Mouse (Mus musculus): ENCODE measurements at regions not wholly inside any gene's neighbourhood (a gene's known extent, or its start where the extent isn't known, plus 50 kb on each side); places are given as distances from the start of the nearest gene placed in this dataset.

DNA sequence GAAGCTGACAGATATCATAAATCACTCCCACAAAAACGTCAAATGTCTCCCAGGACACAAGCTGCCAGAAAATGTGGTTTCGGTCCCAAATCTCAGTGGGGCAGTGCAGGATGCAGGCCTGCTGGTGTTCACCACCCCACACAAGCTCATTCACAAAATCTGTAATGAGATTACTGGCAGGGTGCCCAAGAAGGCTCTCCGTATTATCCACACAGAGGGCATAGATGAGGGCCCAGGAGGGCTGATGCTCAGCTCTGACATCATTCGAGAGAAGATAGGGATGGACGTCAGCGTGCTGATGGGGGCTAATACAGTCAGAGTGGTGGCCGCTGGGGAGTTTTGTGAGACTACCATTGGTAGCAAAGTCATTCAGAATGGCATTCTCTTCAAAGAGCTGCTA, 375.9 kb upstream of the 4933412E24Rik start:
- Histone ChIP-seq H3K4me1 (ENCODE audit: control insufficient read depth, insufficient read depth, low read length) (no peaks in the 10 kb centered on the region), H3K9ac (ENCODE audit: low read depth, poor library complexity, severe bottlenecking) (no peak overlapping the region), H3K4me3 (ENCODE audit: low read depth, low read length) (no peak overlapping the region), H3K27me3 (ENCODE audit: control insufficient read depth, insufficient read depth, low read length, poor library complexity, severe bottlenecking) (no peaks in the 10 kb centered on the region), H3K36me3 (ENCODE audit: control insufficient read depth, insufficient read depth, low read length, poor library complexity, severe bottlenecking) (no peaks in the 10 kb centered on the region), H3K9me3 (replicated peaks; ENCODE audit: control insufficient read depth, insufficient read depth, low read length, poor library complexity, severe bottlenecking) (0 out of 2 replicates have a peak, but pooled peaks cover 2% of the 10 kb centered on the region), H3K27ac (ENCODE audit: insufficient read depth, low read length) (no peak overlapping the region)
- TF ChIP-seq EP300 (IDR thresholded peaks at IDR 0.05; ENCODE audit: insufficient read depth, low read depth, low read length) (no peak), POLR2A (IDR thresholded peaks at IDR 0.05; ENCODE audit: insufficient read depth, low read length) (no peak), CTCF (IDR thresholded peaks at IDR 0.05; ENCODE audit: low read depth, low read length) (no peak)

DNA sequence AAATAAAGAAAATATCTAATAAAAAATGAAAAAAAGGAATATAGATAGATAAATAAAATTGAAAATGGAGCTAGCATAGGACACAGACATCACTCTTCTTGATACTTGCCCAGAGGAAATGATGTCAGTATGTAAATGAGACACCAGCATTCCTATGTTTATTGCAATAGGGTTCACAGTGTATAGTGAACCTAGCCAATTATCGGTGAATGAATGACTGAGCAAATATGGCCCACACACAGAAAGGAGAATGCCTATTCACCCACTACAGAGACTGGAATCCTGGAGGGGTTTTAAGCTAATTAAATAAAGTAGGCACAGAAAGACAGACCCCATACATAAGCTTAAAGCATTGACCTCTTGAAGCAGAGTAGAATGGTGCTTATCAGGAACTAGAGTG, 373.9 kb upstream of the 4933412E24Rik start:
- Histone ChIP-seq H3K4me1 (ENCODE audit: control insufficient read depth, insufficient read depth, low read length) (no peaks in the 10 kb centered on the region), H3K27ac (ENCODE audit: insufficient read depth, low read length) (no peak overlapping the region), H3K4me3 (ENCODE audit: low read depth, low read length) (no peak overlapping the region), H3K9ac (ENCODE audit: low read depth, poor library complexity, severe bottlenecking) (no peak overlapping the region), H3K27me3 (ENCODE audit: control insufficient read depth, insufficient read depth, low read length, poor library complexity, severe bottlenecking) (no peaks in the 10 kb centered on the region), H3K36me3 (ENCODE audit: control insufficient read depth, insufficient read depth, low read length, poor library complexity, severe bottlenecking) (no peaks in the 10 kb centered on the region), H3K9me3 (replicated peaks; ENCODE audit: control insufficient read depth, insufficient read depth, low read length, poor library complexity, severe bottlenecking) (no peaks in the 10 kb centered on the region)
- TF ChIP-seq POLR2A (IDR thresholded peaks at IDR 0.05; ENCODE audit: insufficient read depth, low read length) (no peak), EP300 (IDR thresholded peaks at IDR 0.05; ENCODE audit: insufficient read depth, low read depth, low read length) (no peak), CTCF (IDR thresholded peaks at IDR 0.05; ENCODE audit: low read depth, low read length) (no peak)

- Histone ChIP-seq H3K27ac (ENCODE audit: insufficient read depth, low read length) (no peak overlapping the region), H3K36me3 (ENCODE audit: control insufficient read depth, insufficient read depth, low read length, poor library complexity, severe bottlenecking) (no peaks in the 10 kb centered on the region), H3K4me1 (ENCODE audit: control insufficient read depth, insufficient read depth, low read length) (no peaks in the 10 kb centered on the region), H3K27me3 (ENCODE audit: control insufficient read depth, insufficient read depth, low read length, poor library complexity, severe bottlenecking) (no peaks in the 10 kb centered on the region), H3K9ac (ENCODE audit: low read depth, poor library complexity, severe bottlenecking) (no peak overlapping the region), H3K4me3 (ENCODE audit: low read depth, low read length) (no peak overlapping the region), H3K9me3 (replicated peaks; ENCODE audit: control insufficient read depth, insufficient read depth, low read length, poor library complexity, severe bottlenecking) (no peaks in the 10 kb centered on the region)
- TF ChIP-seq CTCF (IDR thresholded peaks at IDR 0.05; ENCODE audit: low read depth, low read length) = no peak
- TF ChIP-seq POLR2A (IDR thresholded peaks at IDR 0.05; ENCODE audit: insufficient read depth, low read length) = no peak
- TF ChIP-seq EP300 (IDR thresholded peaks at IDR 0.05; ENCODE audit: insufficient read depth, low read depth, low read length) = no peak
These were observed 371.5 kb upstream of the 4933412E24Rik start for GRCm38 (mm10) chr15:60387962-60388361.

Data from ES-Bruce4 (cell line).